Mouse (Mus musculus): Measurements from ENCODE around the gene Ttc24.

GRCm38 (mm10) chr3:88102196-88102595, 24.1 kb upstream of the Ttc24 start:
- TF ChIP-seq POLR2A (IDR thresholded peaks at IDR 0.05; ENCODE audit: low read depth, low read length) (no peak), CTCF (conservative IDR thresholded peaks at IDR 0.05; ENCODE audit: insufficient read depth, insufficient read length, low read depth, low read length) (no peak)
